Comparison of ENCODE assay signal across 23 mouse cellular contexts in the genomic region with DNA sequence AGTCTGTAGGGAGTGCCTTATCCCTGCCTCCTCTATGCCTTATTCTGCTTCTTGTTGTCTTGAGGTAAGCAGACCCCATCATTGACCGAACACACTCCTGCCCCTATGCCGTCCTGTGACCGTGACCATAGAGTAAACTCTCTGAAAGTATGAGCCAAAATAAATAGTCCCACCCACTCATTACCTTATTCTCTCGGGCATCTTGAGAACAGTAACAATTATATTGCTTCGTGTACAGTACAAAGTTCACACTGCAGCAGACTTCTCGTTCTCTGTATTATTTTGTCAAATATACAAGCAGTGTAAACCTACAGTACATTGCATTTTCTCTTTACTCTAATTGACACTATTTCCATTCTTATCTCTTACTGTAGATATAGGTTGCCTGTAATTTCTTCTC.
"Had no signal": no experiment of that assay in that cellular context is flagged by ENCODE, and none has a peak within 500 bp of the region (broad histone marks: within the 10 kb centered on the region; RNA-seq: fewer than 3 reads in every experiment).

No protein-coding gene starts in this region.

- H3K4me3 ChIP-seq: gastrocnemius, adult 2 months; heart, adult 2 months; heart, embryonic 13.5 days; heart, embryonic 15.5 days; hindbrain, embryonic 13.5 days; hindbrain, embryonic 15.5 days; limb, embryonic 13.5 days; limb, embryonic 15.5 days; liver, embryonic 12.5 days had no signal

- ATAC-seq: forebrain, embryonic 16.5 days; hindbrain, postnatal 0 days; liver, embryonic 12.5 days had no signal

- H3K4me2 ChIP-seq: heart, embryonic 11.5 days; heart, embryonic 13.5 days; heart, embryonic 15.5 days; hindbrain, embryonic 13.5 days; hindbrain, embryonic 15.5 days; limb, embryonic 13.5 days; limb, embryonic 15.5 days; liver, embryonic 12.5 days had no signal

- H3K36me3 ChIP-seq: heart, embryonic 13.5 days; heart, embryonic 15.5 days; hindbrain, embryonic 13.5 days; hindbrain, embryonic 15.5 days; limb, embryonic 13.5 days; limb, embryonic 15.5 days; liver, embryonic 12.5 days had no signal

- DNase-seq: gastrocnemius, adult 2 months; gastrocnemius, postnatal 10 days; gastrocnemius, postnatal 25 days; heart, adult 2 months; heart, postnatal 14 days; heart, postnatal 36 days; kidney, adult 18-20 months; kidney, adult 8-10 months; kidney, postnatal 10 days; kidney, postnatal 25 days; kidney, postnatal 4 days; layer of hippocampus, postnatal 36 days; left cerebral cortex, postnatal 4 days had no signal

- H3K9me3 ChIP-seq: heart, embryonic 13.5 days; heart, embryonic 15.5 days; hindbrain, embryonic 13.5 days; hindbrain, embryonic 15.5 days; limb, embryonic 13.5 days; limb, embryonic 15.5 days; liver, embryonic 12.5 days had no signal

- H3K9ac ChIP-seq: heart, embryonic 13.5 days; heart, embryonic 15.5 days; hindbrain, embryonic 13.5 days; hindbrain, embryonic 15.5 days; limb, embryonic 13.5 days; limb, embryonic 15.5 days; liver, embryonic 12.5 days had no signal

- H3K27ac ChIP-seq: gastrocnemius, adult 2 months; heart, adult 2 months; heart, embryonic 13.5 days; heart, embryonic 15.5 days; hindbrain, embryonic 13.5 days; hindbrain, embryonic 15.5 days; hindbrain, postnatal 0 days; limb, embryonic 13.5 days; limb, embryonic 15.5 days; liver, embryonic 12.5 days had no signal

- H3K4me1 ChIP-seq: heart, embryonic 13.5 days; heart, embryonic 15.5 days; hindbrain, embryonic 13.5 days; hindbrain, embryonic 15.5 days; limb, embryonic 15.5 days; liver, embryonic 12.5 days had no signal

- H3K27me3 ChIP-seq: heart, embryonic 13.5 days; heart, embryonic 15.5 days; hindbrain, embryonic 13.5 days; hindbrain, embryonic 15.5 days; limb, embryonic 13.5 days; limb, embryonic 15.5 days; liver, embryonic 12.5 days had no signal
